Mouse (Mus musculus): ENCODE data around the gene Bhlhe23. TPM values are rescaled to one million over a fixed set of nuclear protein-coding genes. Genes with fewer than 3 reads are reported as not detected.
A peak's percentile ranks its signal among the peaks of the same experiment; 100 is the strongest.

Bhlhe23 gene
- total and polyA plus RNA-seq, 3 experiments = not detected

- Histone ChIP-seq H3K4me1 (ENCODE audit: control insufficient read depth in 1 of 2, insufficient read depth in 2 of 2, low read length in 2 of 2) (no peaks in the 10 kb centered on the region), H3K36me3 (ENCODE audit: control insufficient read depth in 1 of 2, insufficient read depth in 2 of 2, low read length in 2 of 2) (no peaks in the 10 kb centered on the region), H3K4me3 (ENCODE audit: control insufficient read depth in 1 of 2, insufficient read depth in 1 of 2, low read depth in 2 of 2, low read length in 2 of 2) (no peak overlapping the region), H3K27me3 (ENCODE audit: control insufficient read depth in 1 of 2, insufficient read depth in 2 of 2, low read length in 2 of 2) (peaks cover 0 to 3% of the 10 kb centered on the region in 2 experiments; a peak in 2 of 4 replicates), H3K9me3 (replicated peaks; ENCODE audit: insufficient read depth, low read length) (no peaks in the 10 kb centered on the region), H3K9ac (ENCODE audit: control insufficient read depth, low read depth, low read length, poor library complexity, severe bottlenecking) (no peak overlapping the region), H3K79me2 (ENCODE audit: control insufficient read depth, insufficient read depth, low read length, poor library complexity) (no peaks in the 10 kb centered on the region), H3K27ac (ENCODE audit: control insufficient read depth, low read depth, low read length) (no peak overlapping the region)
- no peak for TF ChIP-seq MXI1 (IDR thresholded peaks at IDR 0.05; ENCODE audit: low read depth, low read length)
- TF ChIP-seq ZC3H11A (IDR thresholded peaks at IDR 0.05; ENCODE audit: low read depth, low read length) = peak; percentile 76
- no peak for TF ChIP-seq SIN3A (IDR thresholded peaks at IDR 0.05; ENCODE audit: low read length)
- peak; percentile 87 for TF ChIP-seq SMC3 (IDR thresholded peaks at IDR 0.05; ENCODE audit: low read depth, low read length)
- TF ChIP-seq MAX (IDR thresholded peaks at IDR 0.05; ENCODE audit: low read length) = no peak
- no peak for TF ChIP-seq USF2 (IDR thresholded peaks at IDR 0.05; ENCODE audit: borderline replicate concordance in 1 of 2, insufficient read depth in 1 of 2, low read depth in 1 of 2, low read length in 2 of 2)
- no peak for TF ChIP-seq NRF1 (IDR thresholded peaks at IDR 0.05; ENCODE audit: insufficient read depth, low read depth, low read length, poor library complexity, severe bottlenecking)
- TF ChIP-seq ETS1 (IDR thresholded peaks at IDR 0.05; ENCODE audit: low read depth, low read length) = no peak
- TF ChIP-seq RAD21 (IDR thresholded peaks at IDR 0.05; ENCODE audit: low read depth, low read length) = peak; percentile 96
- no peak for TF ChIP-seq EP300 (IDR thresholded peaks at IDR 0.05; ENCODE audit: low read depth in 1 of 2, low read length in 2 of 2)
- no peak for TF ChIP-seq TAL1 (IDR thresholded peaks at IDR 0.05; ENCODE audit: low read length)
- no peak for TF ChIP-seq TBP (IDR thresholded peaks at IDR 0.05; ENCODE audit: low read depth, low read length)
- TF ChIP-seq KAT2A (conservative IDR thresholded peaks at IDR 0.05; ENCODE audit: low read depth, low read length) = no peak
- TF ChIP-seq CTCF (IDR thresholded peaks at IDR 0.05 in 2 of 3, conservative IDR thresholded peaks at IDR 0.05 in 1 of 3; ENCODE audit: control insufficient read depth in 1 of 3, insufficient read depth in 1 of 3, low read depth in 2 of 3, low read length in 3 of 3, poor library complexity in 1 of 3, severe bottlenecking in 1 of 3) = peak; percentile 95 to 97 (median 96)
- no peak for TF ChIP-seq JUND (IDR thresholded peaks at IDR 0.05; ENCODE audit: low read depth, low read length)
- DNase-seq (ENCODE audit: low read depth, low spot score) = peak; percentile 61
These were observed 2.8 kb upstream of the Bhlhe23 start for GRCm38 (mm10) chr2:180779226-180780104.

GRCm38 (mm10) chr2:180775641-180776040 lies 1.1 kb downstream of the Bhlhe23 start:
- H3K4me3 ChIP-seq (ENCODE audit: control insufficient read depth in 1 of 2, insufficient read depth in 1 of 2, low read depth in 2 of 2, low read length in 2 of 2) = no peak overlapping the region
- no peaks in the 10 kb centered on the region for H3K9me3 ChIP-seq (replicated peaks; ENCODE audit: insufficient read depth, low read length)
- no peak for DNase-seq (ENCODE audit: low read depth, low spot score)
- TF ChIP-seq CTCF (IDR thresholded peaks at IDR 0.05 in 2 of 3, conservative IDR thresholded peaks at IDR 0.05 in 1 of 3; ENCODE audit: control insufficient read depth in 1 of 3, insufficient read depth in 1 of 3, low read depth in 2 of 3, low read length in 3 of 3, poor library complexity in 1 of 3, severe bottlenecking in 1 of 3) = no peak
- TF ChIP-seq EP300 (IDR thresholded peaks at IDR 0.05; ENCODE audit: low read depth in 1 of 2, low read length in 2 of 2) = no peak
- TF ChIP-seq MXI1 (IDR thresholded peaks at IDR 0.05; ENCODE audit: low read depth, low read length) = no peak
- no peak for TF ChIP-seq USF2 (IDR thresholded peaks at IDR 0.05; ENCODE audit: borderline replicate concordance in 1 of 2, insufficient read depth in 1 of 2, low read depth in 1 of 2, low read length in 2 of 2)
- no peak for TF ChIP-seq HCFC1 (IDR thresholded peaks at IDR 0.05; ENCODE audit: low read depth, low read length)
- TF ChIP-seq POLR2AphosphoS2 (IDR thresholded peaks at IDR 0.05; ENCODE audit: low read length) = no peak
- TF ChIP-seq MEF2A (IDR thresholded peaks at IDR 0.05; ENCODE audit: extremely low read depth, insufficient replicate concordance, low read depth, low read length, poor library complexity, severe bottlenecking) = no peak
- TF ChIP-seq TAL1 (IDR thresholded peaks at IDR 0.05; ENCODE audit: low read length) = no peak
- no peak for TF ChIP-seq RCOR1 (IDR thresholded peaks at IDR 0.05; ENCODE audit: low read depth, low read length)
- TF ChIP-seq BHLHE40 (IDR thresholded peaks at IDR 0.05; ENCODE audit: borderline replicate concordance, low read depth, low read length) = no peak
- TF ChIP-seq GATA1 (IDR thresholded peaks at IDR 0.05; ENCODE audit: low read depth, low read length) = no peak
- no peak for TF ChIP-seq TBP (IDR thresholded peaks at IDR 0.05; ENCODE audit: low read depth, low read length)
- no peak for TF ChIP-seq ZNF384 (IDR thresholded peaks at IDR 0.05; ENCODE audit: low read depth, low read length)
- no peak for TF ChIP-seq ELF1 (IDR thresholded peaks at IDR 0.05; ENCODE audit: low read depth, low read length)
- TF ChIP-seq JUND (IDR thresholded peaks at IDR 0.05; ENCODE audit: low read depth, low read length) = no peak
- TF ChIP-seq TCF12 (IDR thresholded peaks at IDR 0.05; ENCODE audit: low read depth, low read length) = no peak
- TF ChIP-seq ZMIZ1 (IDR thresholded peaks at IDR 0.05; ENCODE audit: low read depth, low read length) = no peak
- no peak for TF ChIP-seq NRF1 (IDR thresholded peaks at IDR 0.05; ENCODE audit: insufficient read depth, low read depth, low read length, poor library complexity, severe bottlenecking)
- TF ChIP-seq MYC (IDR thresholded peaks at IDR 0.05; ENCODE audit: low read depth, low read length) = no peak
- no peak for TF ChIP-seq SMC3 (IDR thresholded peaks at IDR 0.05; ENCODE audit: low read depth, low read length)
- H3K27me3 ChIP-seq (ENCODE audit: control insufficient read depth in 1 of 2, insufficient read depth in 2 of 2, low read length in 2 of 2) = no peaks in the 10 kb centered on the region; a peak in 1 of 4 replicates
- no peaks in the 10 kb centered on the region for H3K79me2 ChIP-seq (ENCODE audit: control insufficient read depth, insufficient read depth, low read length, poor library complexity)
- no peak overlapping the region for H3K9ac ChIP-seq (ENCODE audit: control insufficient read depth, low read depth, low read length, poor library complexity, severe bottlenecking)
- H3K27ac ChIP-seq (ENCODE audit: control insufficient read depth, low read depth, low read length) = no peak overlapping the region
- H3K4me1 ChIP-seq (ENCODE audit: control insufficient read depth in 1 of 2, insufficient read depth in 2 of 2, low read length in 2 of 2) = no peaks in the 10 kb centered on the region
- H3K36me3 ChIP-seq (ENCODE audit: control insufficient read depth in 1 of 2, insufficient read depth in 2 of 2, low read length in 2 of 2) = no peaks in the 10 kb centered on the region

Measured in MEL (cell line).